Mouse (Mus musculus): ENCODE measurements around the gene Ano8. TPM values are rescaled to one million over a fixed set of nuclear protein-coding genes. Genes with fewer than 3 reads are reported as not detected.

The Ano8 gene
- polyA plus RNA-seq, 2 experiments, result 0.14 to 1.7 TPM

DNA sequence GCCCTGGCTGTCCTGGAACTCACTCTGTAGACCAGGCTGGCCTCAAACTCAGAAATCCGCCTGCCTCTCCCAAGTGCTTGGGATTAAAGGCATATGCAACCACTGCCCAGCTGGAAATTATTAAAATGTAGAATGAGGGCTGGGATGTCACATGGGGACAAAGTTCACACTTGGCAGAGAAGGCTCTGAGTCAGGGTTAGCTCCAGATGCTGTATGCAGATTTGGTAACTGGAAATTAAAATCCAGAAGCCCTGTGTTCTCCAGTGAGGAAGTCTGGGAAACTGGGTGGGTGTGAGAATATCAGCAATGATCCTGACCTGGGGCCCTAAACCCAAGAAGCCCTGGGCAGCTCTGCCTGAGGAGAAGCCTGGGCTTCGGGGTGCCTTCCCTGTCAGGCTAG lies 23.6 kb upstream of the Ano8 start:
- Histone ChIP-seq H3K36me3 (replicated peaks; ENCODE audit: control insufficient read depth, insufficient read depth, low read depth) (no peaks in the 10 kb centered on the region), H3K4me3 (ENCODE audit: insufficient read depth in 1 of 2, low read depth in 2 of 2, low read length in 2 of 2) (no peak overlapping the region), H3K4me1 (replicated peaks; ENCODE audit: control insufficient read depth in 2 of 2, insufficient read depth in 2 of 2, low read length in 1 of 2) (peaks cover 5 to 7% of the 10 kb centered on the region in 2 experiments; a peak in 3 of 4 replicates), H3K9me3 (ENCODE audit: control insufficient read depth, low read length) (no peaks in the 10 kb centered on the region), H3K4me2 (ENCODE audit: low read depth) (no peak overlapping the region), H3K9ac (replicated peaks) (no peak overlapping the region), H3K27me3 (ENCODE audit: control insufficient read depth, insufficient read depth, low read length) (peaks cover 25% of the 10 kb centered on the region), H3K27ac (no peak overlapping the region)
- ATAC-seq (ENCODE audit: insufficient read depth) (no peak), DNase-seq (ENCODE audit: low read depth in 3 of 3, low spot score in 3 of 3) (no peak)
- TF ChIP-seq CTCF (IDR thresholded peaks at IDR 0.05; ENCODE audit: low read depth) (no peak), EP300 (IDR thresholded peaks at IDR 0.05; ENCODE audit: low read depth) (no peak)
- 57% methylated on average over 2 of the region's 2 CpGs for WGBS (ENCODE audit: insufficient replicate concordance)

DNA sequence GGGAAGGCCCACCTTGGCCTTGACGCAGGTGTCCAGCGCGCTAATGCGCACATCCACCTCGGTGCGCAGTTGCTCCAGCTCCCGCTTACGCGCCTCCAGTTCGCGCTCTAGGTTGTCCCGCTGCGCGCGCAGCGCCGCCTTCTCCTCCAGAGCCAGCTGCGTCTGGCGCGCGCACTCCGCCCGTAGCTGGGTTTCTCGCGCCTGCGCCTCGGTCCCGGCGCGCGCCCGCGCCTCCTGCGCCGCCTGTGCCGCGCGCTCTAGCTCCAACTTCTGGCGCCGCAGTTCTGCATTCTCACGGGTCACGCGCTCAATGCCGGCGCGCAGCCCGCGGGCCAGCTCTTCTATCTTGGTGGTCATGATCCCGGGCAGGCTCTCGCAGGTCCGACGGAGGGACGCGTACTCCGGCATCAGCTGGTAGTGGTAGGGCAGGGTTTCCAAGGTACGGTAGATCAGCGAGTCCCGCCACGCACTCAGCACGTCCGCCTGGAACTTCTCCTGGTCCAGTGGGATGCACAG lies 21.9 kb upstream of the Ano8 start:
- DNase-seq (ENCODE audit: low read depth in 3 of 3, low spot score in 3 of 3) (peak; percentile 42 to 58 (median 49)), ATAC-seq (ENCODE audit: insufficient read depth) (peak; percentile 56)
- peaks cover 5 to 6% of the 10 kb centered on the region in 2 experiments; a peak in 3 of 4 replicates for H3K4me1 ChIP-seq (replicated peaks; ENCODE audit: control insufficient read depth in 2 of 2, insufficient read depth in 2 of 2, low read length in 1 of 2)
- H3K36me3 ChIP-seq (replicated peaks; ENCODE audit: control insufficient read depth, insufficient read depth, low read depth), result no peaks in the 10 kb centered on the region
- H3K4me2 ChIP-seq (ENCODE audit: low read depth), result peak overlapping the region; percentile 58
- TF ChIP-seq EP300 (IDR thresholded peaks at IDR 0.05; ENCODE audit: low read depth), result no peak
- TF ChIP-seq CTCF (IDR thresholded peaks at IDR 0.05; ENCODE audit: low read depth), result no peak
- H3K9ac ChIP-seq (replicated peaks), result no peak overlapping the region
- WGBS (ENCODE audit: insufficient replicate concordance), result under 1% methylated on average over 61 of the region's 61 CpGs
- H3K27me3 ChIP-seq (ENCODE audit: control insufficient read depth, insufficient read depth, low read length), result peaks cover 25% of the 10 kb centered on the region
- H3K4me3 ChIP-seq (ENCODE audit: insufficient read depth in 1 of 2, low read depth in 2 of 2, low read length in 2 of 2), result peak overlapping the region in 1 of 2 experiments; percentile 10; a peak in 3 of 4 replicates
- no peak overlapping the region for H3K27ac ChIP-seq
- no peaks in the 10 kb centered on the region for H3K9me3 ChIP-seq (ENCODE audit: control insufficient read depth, low read length)

DNA sequence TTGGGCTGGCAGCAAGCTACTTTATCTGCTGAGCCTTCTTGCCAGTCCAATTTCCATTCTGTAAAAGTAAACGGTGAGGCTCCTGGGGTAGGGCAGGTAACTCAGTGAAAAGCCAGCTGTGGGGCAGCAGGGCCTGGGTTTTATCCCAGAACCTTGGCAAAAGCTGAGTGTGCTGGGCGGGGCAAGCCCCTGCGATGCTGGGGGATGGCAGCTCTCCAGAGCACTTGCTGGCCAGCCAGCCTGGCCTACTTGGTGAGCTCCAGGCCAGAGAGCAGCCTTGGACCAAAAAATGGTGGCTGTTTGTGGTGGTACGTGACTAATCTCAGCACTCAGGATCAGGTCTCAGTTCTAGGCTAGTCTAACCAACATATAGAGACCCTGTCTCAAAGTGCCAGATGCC lies 20.2 kb upstream of the Ano8 start:
- WGBS (ENCODE audit: insufficient replicate concordance), result 67% methylated on average over 4 of the region's 4 CpGs
- H3K27ac ChIP-seq, result no peak overlapping the region

DNA sequence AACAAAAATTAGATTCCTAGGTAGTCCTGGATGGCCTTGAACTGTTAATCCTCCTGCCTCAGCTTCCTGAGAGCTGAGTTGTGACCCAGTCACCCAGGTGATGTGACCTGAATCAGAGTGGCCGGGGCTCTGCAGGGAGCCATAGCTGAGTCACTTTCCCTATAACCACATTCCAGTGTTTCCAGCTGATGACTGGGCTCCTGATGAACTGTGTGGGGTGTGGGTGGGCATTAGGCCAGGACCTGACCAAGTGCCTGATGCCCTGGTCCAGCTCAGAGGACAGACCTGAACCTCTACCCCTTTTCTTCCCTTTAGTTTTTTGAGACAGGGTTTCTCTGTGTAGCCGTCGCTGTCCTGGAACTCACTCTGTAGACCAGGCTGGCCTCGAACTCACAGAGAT lies 19.6 kb upstream of the Ano8 start:
- DNase-seq (ENCODE audit: low read depth in 3 of 3, low spot score in 3 of 3), result no peak
- no peak overlapping the region for H3K27ac ChIP-seq
- TF ChIP-seq CTCF (IDR thresholded peaks at IDR 0.05; ENCODE audit: low read depth) (no peak), EP300 (IDR thresholded peaks at IDR 0.05; ENCODE audit: low read depth) (no peak)
- WGBS (ENCODE audit: insufficient replicate concordance), result 71% methylated on average over 4 of the region's 4 CpGs
- H3K4me1 ChIP-seq (replicated peaks; ENCODE audit: control insufficient read depth in 2 of 2, insufficient read depth in 2 of 2, low read length in 1 of 2), result no peaks in the 10 kb centered on the region
- H3K36me3 ChIP-seq (replicated peaks; ENCODE audit: control insufficient read depth, insufficient read depth, low read depth), result no peaks in the 10 kb centered on the region
- H3K9ac ChIP-seq (replicated peaks), result no peak overlapping the region
- H3K4me3 ChIP-seq (ENCODE audit: insufficient read depth in 1 of 2, low read depth in 2 of 2, low read length in 2 of 2), result no peak overlapping the region
- peaks cover 25% of the 10 kb centered on the region for H3K27me3 ChIP-seq (ENCODE audit: control insufficient read depth, insufficient read depth, low read length)
- ATAC-seq (ENCODE audit: insufficient read depth), result no peak
- no peak overlapping the region for H3K4me2 ChIP-seq (ENCODE audit: low read depth)
- H3K9me3 ChIP-seq (ENCODE audit: control insufficient read depth, low read length), result no peaks in the 10 kb centered on the region

More for the DNA sequence above, 20.2 kb upstream of the Ano8 start:
- Histone ChIP-seq H3K4me3 (ENCODE audit: insufficient read depth in 1 of 2, low read depth in 2 of 2, low read length in 2 of 2) (no peak overlapping the region), H3K36me3 (replicated peaks; ENCODE audit: control insufficient read depth, insufficient read depth, low read depth) (no peaks in the 10 kb centered on the region), H3K9me3 (ENCODE audit: control insufficient read depth, low read length) (no peaks in the 10 kb centered on the region), H3K27me3 (ENCODE audit: control insufficient read depth, insufficient read depth, low read length) (peaks cover 25% of the 10 kb centered on the region), H3K4me2 (ENCODE audit: low read depth) (no peak overlapping the region), H3K4me1 (replicated peaks; ENCODE audit: control insufficient read depth in 2 of 2, insufficient read depth in 2 of 2, low read length in 1 of 2) (no peaks in the 10 kb centered on the region), H3K9ac (replicated peaks) (no peak overlapping the region)
- TF ChIP-seq EP300 (IDR thresholded peaks at IDR 0.05; ENCODE audit: low read depth) (no peak), CTCF (IDR thresholded peaks at IDR 0.05; ENCODE audit: low read depth) (no peak)
- no peak for ATAC-seq (ENCODE audit: insufficient read depth)
- DNase-seq (ENCODE audit: low read depth in 3 of 3, low spot score in 3 of 3), result no peak

DNA sequence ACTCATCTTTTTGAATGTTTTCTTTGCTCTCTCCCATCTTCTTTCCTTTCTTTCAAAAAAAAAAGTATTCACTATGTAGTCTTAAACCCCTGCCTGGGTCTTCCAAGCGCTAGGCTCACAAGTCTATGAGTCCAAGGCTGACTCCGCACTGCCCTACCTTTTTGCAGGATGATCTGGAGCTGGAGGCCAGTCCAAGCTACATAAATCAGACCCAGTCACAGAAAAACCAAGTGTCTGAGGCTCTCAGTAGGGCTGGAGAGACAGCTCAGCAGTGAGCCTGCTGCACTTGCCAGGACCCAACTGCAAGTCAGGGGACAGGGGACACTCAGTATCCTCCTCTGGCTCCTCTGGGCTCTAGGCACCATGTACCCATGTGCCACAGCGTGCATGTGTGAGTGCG lies 18.6 kb upstream of the Ano8 start:
- H3K4me1 ChIP-seq (replicated peaks; ENCODE audit: control insufficient read depth in 2 of 2, insufficient read depth in 2 of 2, low read length in 1 of 2), result no peaks in the 10 kb centered on the region; a peak in 1 of 4 replicates
- no peak overlapping the region for H3K4me2 ChIP-seq (ENCODE audit: low read depth)
- ATAC-seq (ENCODE audit: insufficient read depth) (no peak), DNase-seq (ENCODE audit: low read depth in 3 of 3, low spot score in 3 of 3) (no peak)
- H3K9ac ChIP-seq (replicated peaks), result no peak overlapping the region
- no peak overlapping the region for H3K27ac ChIP-seq
- no peaks in the 10 kb centered on the region for H3K36me3 ChIP-seq (replicated peaks; ENCODE audit: control insufficient read depth, insufficient read depth, low read depth)
- peaks cover 25% of the 10 kb centered on the region for H3K27me3 ChIP-seq (ENCODE audit: control insufficient read depth, insufficient read depth, low read length)
- H3K4me3 ChIP-seq (ENCODE audit: insufficient read depth in 1 of 2, low read depth in 2 of 2, low read length in 2 of 2), result no peak overlapping the region
- no peak for TF ChIP-seq EP300 (IDR thresholded peaks at IDR 0.05; ENCODE audit: low read depth)
- no peak for TF ChIP-seq CTCF (IDR thresholded peaks at IDR 0.05; ENCODE audit: low read depth)
- WGBS (ENCODE audit: insufficient replicate concordance), result 84% methylated on average over 4 of the region's 4 CpGs
- H3K9me3 ChIP-seq (ENCODE audit: control insufficient read depth, low read length), result no peaks in the 10 kb centered on the region
